Comparison of ENCODE assay signal across 21 mouse cellular contexts in genomic region chr9:52149768-52150167, GRCm38 (mm10). TPM values are rescaled to one million over a fixed set of nuclear protein-coding genes. Genes with fewer than 3 reads are reported as not detected.
DNase-seq lines count a peak whose midpoint lies in the region; ATAC-seq and TF ChIP-seq lines count a peak whose summit lies in the region.
"Had no signal": no experiment of that assay in that cellular context is flagged by ENCODE, and none has a peak within 500 bp of the region (broad histone marks: within the 10 kb centered on the region; RNA-seq: fewer than 3 reads in every experiment).

No protein-coding gene starts in this region.

- H3K4me2 ChIP-seq in forebrain, embryonic 11.5 days (ENCODE audit: low read depth, low read length, severe bottlenecking): no peak overlapping the region; the same call in 1 of the 2 replicates
- peak overlapping the region; percentile 42; the same call in 1 of the 2 replicates for H3K4me2 ChIP-seq in forebrain, postnatal 0 days (ENCODE audit: low read depth)
- H3K4me2 ChIP-seq: heart, embryonic 11.5 days; liver, embryonic 11.5 days had no signal

- no peak for DNase-seq in layer of hippocampus, adult 2 months (ENCODE audit: low spot score in 2 of 2)
- no peak for DNase-seq in layer of hippocampus, postnatal 25 days (ENCODE audit: extremely low spot score in 1 of 2, low spot score in 1 of 2)
- no peak for DNase-seq in forebrain, embryonic 11.5 days (ENCODE audit: low spot score)
- no peak for DNase-seq in forebrain, postnatal 0 days
- DNase-seq in limb, embryonic 10.5 days (ENCODE audit: low spot score): no peak
- no peak for DNase-seq in liver
- DNase-seq in c-Kit-positive CD71-positive TER-119-positive erythroid progenitor cells, embryonic 14.5 days (ENCODE audit: low spot score): no peak
- DNase-seq: B cell, adult 2 months; cerebellum, adult 8-10 months; kidney, adult 2 months; kidney, postnatal 14 days; lung, adult 18-20 months; lung, postnatal 14 days; thymus, postnatal 14 days had no signal

- H3K27me3 ChIP-seq in forebrain, embryonic 11.5 days (ENCODE audit: control insufficient read depth, insufficient read depth, low read length): no peaks in the 10 kb centered on the region
- no peaks in the 10 kb centered on the region for H3K27me3 ChIP-seq in forebrain, postnatal 0 days (ENCODE audit: insufficient read depth, low read length)
- no peaks in the 10 kb centered on the region for H3K27me3 ChIP-seq in limb, embryonic 10.5 days (ENCODE audit: low read depth, poor library complexity, severe bottlenecking)
- H3K27me3 ChIP-seq: embryonic facial prominence, embryonic 12.5 days; megakaryocyte, embryonic 14.5 days had no signal

- H3K36me3 ChIP-seq in forebrain, embryonic 11.5 days (ENCODE audit: control insufficient read depth, insufficient read depth, low read length): no peaks in the 10 kb centered on the region
- no peaks in the 10 kb centered on the region for H3K36me3 ChIP-seq in forebrain, postnatal 0 days (ENCODE audit: insufficient read depth)
- no peaks in the 10 kb centered on the region for H3K36me3 ChIP-seq in limb, embryonic 10.5 days
- H3K36me3 ChIP-seq: embryonic facial prominence, embryonic 12.5 days had no signal

- no peak overlapping the region for H3K9ac ChIP-seq in forebrain, embryonic 11.5 days (ENCODE audit: low read length)
- H3K9ac ChIP-seq in forebrain, postnatal 0 days: no peak overlapping the region
- H3K9ac ChIP-seq: embryonic facial prominence, embryonic 12.5 days had no signal

- TF ChIP-seq CTCF in layer of hippocampus, adult 2 months (conservative IDR thresholded peaks at IDR 0.05): no peak
- TF ChIP-seq CTCF in forebrain, postnatal 0 days (IDR thresholded peaks at IDR 0.05; ENCODE audit: low read depth): no peak

- no peak for ATAC-seq in forebrain, embryonic 11.5 days (replicated peaks; ENCODE audit: low FRiP score)
- no peak for ATAC-seq in forebrain, postnatal 0 days
- no peak for ATAC-seq in erythroid progenitor cell, adult 5-6 weeks (replicated peaks; ENCODE audit: low FRiP score, poor library complexity, severe bottlenecking)
- ATAC-seq: inflammation-experienced regulatory T-cells, adult 6 months had no signal

- peaks cover 13% of the 10 kb centered on the region for H3K4me1 ChIP-seq in forebrain, embryonic 11.5 days (replicated peaks; ENCODE audit: control insufficient read depth, insufficient read depth, low read length)
- peaks cover 25% of the 10 kb centered on the region; the same call in 1 of the 2 replicates for H3K4me1 ChIP-seq in forebrain, postnatal 0 days (ENCODE audit: insufficient read depth)
- H3K4me1 ChIP-seq in limb, embryonic 10.5 days: peaks cover 27% of the 10 kb centered on the region

- WGBS in forebrain, embryonic 11.5 days: 49% methylated on average over 6 of the region's 6 CpGs
- WGBS in forebrain, postnatal 0 days: 39% methylated on average over 6 of the region's 6 CpGs
- WGBS in limb, embryonic 10.5 days: 89% methylated on average over 6 of the region's 6 CpGs

- peak overlapping the region; percentile 66 for H3K27ac ChIP-seq in layer of hippocampus, adult 2 months
- peak overlapping the region; percentile 88 for H3K27ac ChIP-seq in forebrain, embryonic 11.5 days (ENCODE audit: low read depth, low read length)
- no peak overlapping the region; the same call in 1 of the 2 replicates for H3K27ac ChIP-seq in forebrain, postnatal 0 days (ENCODE audit: low read depth, low read length)
- peak overlapping the region; percentile 76; the same call in 1 of the 2 replicates for H3K27ac ChIP-seq in limb, embryonic 10.5 days

- H3K4me3 ChIP-seq in layer of hippocampus, adult 2 months: no peak overlapping the region
- no peak overlapping the region for H3K4me3 ChIP-seq in forebrain, embryonic 11.5 days (ENCODE audit: low read depth, low read length)
- H3K4me3 ChIP-seq in forebrain, postnatal 0 days (ENCODE audit: low read depth, low read length): no peak overlapping the region
- H3K4me3 ChIP-seq in limb, embryonic 10.5 days: no peak overlapping the region
- H3K4me3 ChIP-seq: erythroblast, embryonic 14.5 days; megakaryocyte, embryonic 14.5 days had no signal

- H3K9me3 ChIP-seq in forebrain, embryonic 11.5 days (ENCODE audit: control insufficient read depth, low read length): no peaks in the 10 kb centered on the region
- H3K9me3 ChIP-seq in forebrain, postnatal 0 days (ENCODE audit: low read length): no peaks in the 10 kb centered on the region
- no peaks in the 10 kb centered on the region for H3K9me3 ChIP-seq in limb, embryonic 10.5 days (replicated peaks)
- H3K9me3 ChIP-seq: embryonic facial prominence, embryonic 12.5 days; megakaryocyte, embryonic 14.5 days had no signal

RNA-seq across cellular contexts. Expression of gene Zc3h12c, which starts 18.6 kb away (rescaled TPM):
- total RNA-seq in layer of hippocampus, adult 2 months (2021): 10 to 100 TPM; 11.5 to 11.8 TPM
- 10 to 100 TPM in 1 of 2 experiments, 1 to 10 TPM in 1; 9.2 to 10.4 TPM for total RNA-seq in layer of hippocampus, postnatal 25 days (2021)
- polyA plus RNA-seq in forebrain, embryonic 11.5 days (2014; fragmentation: Nextera tagmentation; extraction: Ambion mirVana): 11.8 and 12.6 TPM in 2 replicates
- 12.1 and 18.5 TPM in 2 replicates for total RNA-seq in forebrain, postnatal 0 days (2014; rRNA removed)
- polyA plus RNA-seq in forebrain, postnatal 0 days (2015; fragmentation: Nextera tagmentation; extraction: Ambion mirVana): 3.0 and 3.2 TPM in 2 replicates
- polyA plus RNA-seq in limb, embryonic 10.5 days (2016; fragmentation: Nextera tagmentation; extraction: Ambion mirVana): 2.2 and 2.5 TPM in 2 replicates
- 0.84 and 1.1 TPM in 2 replicates for total RNA-seq in erythroid progenitor cell, adult 5-6 weeks (2015; ENCODE audit: low replicate concordance)
- not detected in 2 replicates for total RNA-seq in erythroid progenitor cell, adult 5-6 weeks (2017; ENCODE audit: low replicate concordance)
- polyA plus RNA-seq: erythroblast, embryonic 14.5 days had no signal
